Mouse (Mus musculus) bone marrow, adult 2 months (tissue): ENCODE results near the gene Aff3. TPM values are rescaled to one million over a fixed set of nuclear protein-coding genes. Genes with fewer than 3 reads are reported as not detected.

ENCODE experiments used
- H3K27ac ChIP-seq: fragments of 200-500 bp; 2 replicates; pipeline ENCODE4 v1.5.1; 2012; ENCODE audit warnings: low read depth, mild to moderate bottlenecking, control low read depth, inconsistent platforms, low read length; ENCODE audit not compliant: control insufficient read depth, poor library complexity, insufficient read depth
- H3K4me1 ChIP-seq: fragments of 200-500 bp; 2 replicates; pipeline ENCODE4 v1.6.1; 2011; ENCODE audit warnings: low read length; ENCODE audit not compliant: control insufficient read depth, insufficient read depth
- H3K4me3 ChIP-seq: fragments of 200-500 bp; replicated peaks from 2 replicates; pipeline ENCODE3; 2011; ENCODE audit warnings: mild to moderate bottlenecking, low read depth, low read length, control low read depth; ENCODE audit not compliant: control insufficient read depth
- CTCF ChIP-seq: fragments of 200-500 bp; IDR thresholded peaks from 2 replicates; pipeline ENCODE4 v1.5.1; 2011; ENCODE audit warnings: low read length, control low read depth; ENCODE audit not compliant: control insufficient read depth, insufficient read depth
- POLR2A ChIP-seq: fragments of 200-500 bp; IDR thresholded peaks from 2 replicates; pipeline ENCODE4 v1.6.1; 2011; ENCODE audit warnings: low read depth, mild to moderate bottlenecking, control low read depth, low read length, borderline replicate concordance; ENCODE audit not compliant: control insufficient read depth
- WGBS: fragments of 180-500 bp; shearing (Covaris S2); methylation state at CpG from one replicate; pipeline ENCODE4 v1.1.7; 2018; 5-methylcytosine and 5-hydroxymethylcytosine counted together
- polyA plus RNA-seq: library from polyadenylated mRNA; stranded (reverse); fragments of >200 nt; gene quantifications from 2 replicates; pipeline ENCODE4 v1.2.4, GENCODE M21; 2011; ENCODE audit warnings: low replicate concordance; ENCODE audit not compliant: missing spikeins, insufficient read depth, insufficient read length

The Aff3 gene
- polyA plus RNA-seq, 1 experiment = 21.5 TPM

DNA sequence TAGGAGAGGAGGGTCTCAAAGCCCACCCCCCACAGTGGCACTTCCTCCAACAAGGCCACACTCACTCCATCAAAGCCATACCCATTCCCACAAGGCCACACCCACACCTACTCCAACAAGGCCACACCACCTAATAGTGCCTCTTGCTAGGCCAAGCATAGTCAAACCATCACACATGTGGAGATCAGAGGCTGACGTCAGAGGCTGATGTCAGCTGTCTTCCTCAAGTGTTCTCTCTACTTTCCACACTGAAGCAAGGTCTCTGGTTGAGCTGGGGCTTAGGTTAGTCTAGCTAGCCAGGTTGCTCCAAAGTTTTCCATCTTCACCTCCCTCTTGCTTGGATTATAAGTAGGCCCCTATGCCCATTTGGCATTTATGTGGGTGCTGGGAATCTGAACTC, 856 bp upstream of the Aff3 start:
- H3K4me1 ChIP-seq = peaks cover 2% of the 10 kb centered on the region; the same call in 1 of the 2 replicates
- no peak overlapping the region for H3K4me3 ChIP-seq
- WGBS = 27% methylated on average over 1 of the region's 1 CpGs
- TF ChIP-seq POLR2A (no peak), CTCF (no peak)
- H3K27ac ChIP-seq = peak overlapping the region; percentile 43

DNA sequence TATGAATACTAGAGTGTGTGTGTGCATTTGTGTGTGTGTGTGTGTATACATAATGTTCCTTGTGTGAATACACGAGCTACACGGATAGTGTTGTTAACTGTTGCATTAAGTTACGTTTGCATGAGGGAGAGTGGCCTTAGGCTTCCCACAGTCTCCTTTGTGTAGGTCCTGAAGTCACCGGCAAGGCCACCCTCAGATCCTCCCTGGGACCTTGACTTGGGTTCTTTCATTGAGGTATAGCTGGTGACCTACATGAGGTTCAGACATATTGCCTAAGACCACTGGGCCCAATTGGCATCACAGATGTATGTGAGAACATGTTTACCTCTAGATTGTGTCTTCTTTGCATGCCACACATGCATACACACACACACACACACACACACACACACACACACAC, 494 bp downstream of the Aff3 start:
- Histone ChIP-seq H3K4me1 (peaks cover 2% of the 10 kb centered on the region; the same call in 1 of the 2 replicates), H3K4me3 (peak overlapping the region; percentile 84), H3K27ac (peak overlapping the region; percentile 94)
- no peak for TF ChIP-seq POLR2A
- no peak for TF ChIP-seq CTCF
- WGBS = 7% methylated on average over 4 of the region's 4 CpGs

DNA sequence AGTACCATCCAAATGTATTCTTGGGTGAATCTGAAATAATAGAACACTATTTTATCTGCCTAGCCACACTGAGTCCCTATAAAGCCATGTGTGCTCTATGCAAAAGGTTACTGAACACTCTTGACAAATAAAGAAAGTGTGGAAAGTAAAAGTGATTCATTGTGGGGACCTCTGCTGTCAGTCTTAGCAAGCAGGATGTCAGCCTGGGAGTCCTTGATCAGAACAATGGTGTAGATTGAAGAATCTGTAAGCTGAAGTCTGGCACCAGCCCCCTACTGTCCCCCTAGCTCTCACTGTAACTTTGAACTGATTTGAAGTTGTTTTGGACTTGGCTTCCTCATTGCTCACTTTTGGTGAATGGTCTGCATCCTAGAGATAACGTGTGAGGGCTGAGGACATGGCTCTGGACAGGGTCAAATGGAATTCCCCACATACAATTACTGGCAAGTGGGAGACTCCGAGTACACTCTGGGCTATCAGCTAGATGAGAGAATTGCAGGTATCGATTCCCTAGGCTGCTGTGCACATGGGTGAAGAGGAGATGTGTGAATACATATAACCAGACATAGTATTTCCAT, 2.0 kb downstream of the Aff3 start:
- H3K4me1 ChIP-seq = peaks cover 5% of the 10 kb centered on the region; the same call in 1 of the 2 replicates
- H3K27ac ChIP-seq = no peak overlapping the region; the same call in 1 of the 2 replicates
- H3K4me3 ChIP-seq = no peak overlapping the region
- 20% methylated on average over 3 of the region's 3 CpGs for WGBS
- TF ChIP-seq CTCF = no peak
- TF ChIP-seq POLR2A = no peak

DNA sequence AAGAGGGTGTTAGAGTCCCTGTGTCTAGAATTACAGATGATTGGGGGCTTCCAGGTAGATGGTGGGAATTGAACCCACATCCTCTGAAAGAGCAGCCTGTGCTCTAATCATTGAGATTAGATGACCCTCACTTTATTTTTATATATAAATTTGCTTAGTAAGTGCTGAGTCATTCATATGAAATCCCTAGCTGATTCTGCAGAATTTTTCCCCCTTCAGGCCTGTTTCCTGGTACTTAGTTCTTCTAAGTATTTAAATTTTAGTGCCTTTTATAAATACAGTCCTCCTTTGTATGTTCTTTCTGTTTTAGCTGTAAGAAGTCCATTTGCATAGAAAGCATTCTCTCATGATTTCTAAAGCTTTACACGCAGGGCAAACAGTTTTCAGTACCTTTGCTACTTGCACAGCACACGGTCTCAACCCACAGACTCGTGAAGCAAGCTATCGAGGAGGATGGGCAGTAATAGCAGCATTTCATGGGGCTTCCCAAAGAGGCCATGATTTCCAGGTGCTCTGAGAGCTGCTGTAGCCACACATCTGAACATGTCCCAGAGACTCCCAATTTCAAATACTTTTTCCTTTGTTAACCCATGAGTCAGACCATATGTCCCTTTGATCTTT, 5.7 kb downstream of the Aff3 start:
- H3K4me3 ChIP-seq = no peak overlapping the region
- WGBS = 41% methylated on average over 4 of the region's 4 CpGs
- peaks cover 4% of the 10 kb centered on the region; the same call in 1 of the 2 replicates for H3K4me1 ChIP-seq
- no peak for TF ChIP-seq POLR2A
- no peak for TF ChIP-seq CTCF
- H3K27ac ChIP-seq = no peak overlapping the region

DNA sequence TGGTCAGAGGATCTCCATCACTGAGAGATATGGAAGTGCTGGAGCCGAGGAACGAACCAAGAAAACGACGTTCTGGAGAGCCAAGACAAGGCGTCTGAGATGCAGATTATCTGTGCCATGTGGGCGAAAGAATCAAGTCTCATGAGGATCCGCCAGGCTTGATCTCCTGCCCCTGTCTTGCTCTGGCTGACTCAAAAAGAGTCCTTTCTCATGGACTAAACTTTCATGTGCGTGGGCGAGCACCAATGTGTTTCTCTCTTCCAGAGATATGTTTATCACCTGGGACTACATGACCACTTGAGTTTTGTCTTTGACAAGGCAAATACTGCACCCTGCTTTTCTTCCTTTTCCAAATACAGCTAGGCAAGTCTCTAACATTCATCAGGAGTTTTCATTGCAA, 6.4 kb downstream of the Aff3 start:
- H3K4me3 ChIP-seq = no peak overlapping the region
- 59% methylated on average over 9 of the region's 9 CpGs for WGBS
- H3K27ac ChIP-seq = peak overlapping the region; percentile 28; the same call in 1 of the 2 replicates
- no peak for TF ChIP-seq CTCF
- no peak for TF ChIP-seq POLR2A
- peaks cover 4% of the 10 kb centered on the region; the same call in 1 of the 2 replicates for H3K4me1 ChIP-seq

DNA sequence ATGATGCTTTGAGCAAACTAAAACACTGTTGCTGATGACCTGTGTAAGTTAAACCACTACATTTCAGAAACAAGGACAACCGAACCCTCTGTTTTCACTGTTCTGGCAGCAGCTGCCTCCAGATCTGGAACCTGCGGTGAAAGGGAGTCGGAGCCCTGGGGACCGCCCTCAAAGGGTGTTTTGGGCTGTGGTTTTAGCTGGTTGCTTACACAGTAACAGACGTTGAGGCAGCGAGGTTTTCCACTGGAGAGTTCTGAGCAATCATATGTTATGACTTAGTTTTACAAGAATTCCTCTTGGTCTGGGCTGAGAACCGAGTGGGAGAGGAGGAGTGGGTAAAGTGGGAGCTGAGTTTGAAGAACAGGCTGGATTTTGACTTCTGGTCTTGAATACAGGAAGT, 7.1 kb downstream of the Aff3 start:
- Histone ChIP-seq H3K27ac (peak overlapping the region; percentile 28), H3K4me3 (no peak overlapping the region), H3K4me1 (peaks cover 4% of the 10 kb centered on the region; the same call in 1 of the 2 replicates)
- 5% methylated on average over 7 of the region's 7 CpGs for WGBS
- TF ChIP-seq CTCF (no peak), POLR2A (no peak)

DNA sequence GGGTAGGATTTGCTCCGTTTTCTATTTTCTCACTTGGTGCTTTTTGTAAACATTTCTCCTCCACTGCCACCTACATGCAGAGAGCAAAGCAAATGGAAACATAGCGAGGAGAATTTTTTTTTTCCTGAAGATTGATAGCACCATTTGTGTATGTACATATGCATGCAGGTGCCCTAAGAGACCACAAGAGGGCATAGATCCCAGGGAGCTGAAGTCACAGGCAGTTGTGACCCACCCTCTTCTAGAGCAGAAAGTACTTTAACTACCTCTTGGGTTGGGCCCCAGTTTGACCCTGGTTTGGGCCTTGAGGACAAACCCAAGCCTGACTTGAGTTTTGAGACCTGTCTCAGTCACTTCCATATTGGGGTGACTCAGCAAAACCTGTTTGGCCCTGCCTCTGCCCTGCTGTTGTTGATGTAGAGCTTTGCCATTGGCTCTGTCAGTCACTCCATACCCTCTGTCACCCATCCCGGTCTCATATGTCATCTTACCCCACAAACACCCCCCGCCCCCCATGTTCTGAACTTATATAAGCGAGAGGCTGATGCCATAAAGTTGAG, 9.7 kb downstream of the Aff3 start:
- Histone ChIP-seq H3K4me3 (no peak overlapping the region), H3K4me1 (peaks cover 6% of the 10 kb centered on the region), H3K27ac (no peak overlapping the region)
- TF ChIP-seq CTCF (no peak; the same call in 1 of the 2 replicates), POLR2A (no peak)
- WGBS = 83% methylated on average over 5 of the region's 5 CpGs

DNA sequence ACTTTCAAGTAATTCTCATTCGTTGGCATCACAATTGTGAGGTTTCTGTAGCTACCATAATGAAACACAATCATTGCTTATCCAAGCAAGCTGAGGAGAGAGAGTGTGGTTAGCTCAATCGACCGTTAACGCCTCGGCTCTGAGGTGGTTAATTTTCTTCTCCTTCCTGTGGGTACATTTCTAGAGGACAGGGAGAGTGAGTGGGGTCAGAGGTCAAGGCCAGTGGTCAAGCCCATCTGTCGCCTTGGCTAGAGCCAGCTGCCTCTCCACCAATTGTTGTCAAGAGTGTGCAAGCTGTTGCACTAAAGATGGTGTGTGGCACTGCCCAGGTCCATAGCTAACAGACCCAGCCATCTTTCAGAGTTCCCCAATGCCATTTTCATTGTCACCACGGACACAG, 14.7 kb downstream of the Aff3 start:
- H3K4me1 ChIP-seq = peaks cover 4% of the 10 kb centered on the region
- H3K4me3 ChIP-seq = no peak overlapping the region
- TF ChIP-seq CTCF (no peak), POLR2A (no peak)
- H3K27ac ChIP-seq = no peak overlapping the region
- WGBS = 27% methylated on average over 7 of the region's 7 CpGs

DNA sequence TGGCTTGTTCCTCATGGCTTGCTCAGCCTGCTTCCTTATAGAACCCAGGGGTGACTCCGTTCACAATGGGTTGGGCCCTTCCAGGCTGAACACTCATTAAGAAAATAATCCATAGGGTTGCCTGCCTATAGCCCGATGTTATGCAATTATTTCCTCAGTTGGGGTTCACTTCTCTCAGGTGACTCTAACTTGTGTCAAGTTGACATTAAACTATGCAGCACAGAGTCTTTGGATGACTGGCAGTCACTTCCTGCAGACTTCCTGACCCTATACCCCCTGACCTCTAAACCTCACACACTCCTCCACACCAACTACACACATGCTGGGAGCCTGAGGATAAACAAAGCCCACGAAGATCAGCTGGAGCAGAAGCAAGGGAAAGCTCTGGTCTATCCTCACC, 15.6 kb downstream of the Aff3 start:
- H3K4me3 ChIP-seq = no peak overlapping the region
- TF ChIP-seq POLR2A (no peak), CTCF (no peak)
- H3K27ac ChIP-seq = no peak overlapping the region
- 24% methylated on average over 3 of the region's 3 CpGs for WGBS
- peaks cover 4% of the 10 kb centered on the region for H3K4me1 ChIP-seq
